Mouse (Mus musculus) retina, postnatal 1 day (tissue): ENCODE results near the gene Dcaf6.

ENCODE experiments used
- DNase-seq: peaks from one replicate; pipeline ENCODE4 v3.0.0-alpha.2; 2012

The Dcaf6 gene

GRCm38 (mm10) chr1:165460360-165460800, at the start of gene Dcaf6, which contains the start of gene Mpc2:
Gene Dcaf6 (minus strand): TSS chr1:165460475.
Gene Mpc2 (plus strand): TSS chr1:165460637.
- DNase-seq = peak; percentile 99

DNA sequence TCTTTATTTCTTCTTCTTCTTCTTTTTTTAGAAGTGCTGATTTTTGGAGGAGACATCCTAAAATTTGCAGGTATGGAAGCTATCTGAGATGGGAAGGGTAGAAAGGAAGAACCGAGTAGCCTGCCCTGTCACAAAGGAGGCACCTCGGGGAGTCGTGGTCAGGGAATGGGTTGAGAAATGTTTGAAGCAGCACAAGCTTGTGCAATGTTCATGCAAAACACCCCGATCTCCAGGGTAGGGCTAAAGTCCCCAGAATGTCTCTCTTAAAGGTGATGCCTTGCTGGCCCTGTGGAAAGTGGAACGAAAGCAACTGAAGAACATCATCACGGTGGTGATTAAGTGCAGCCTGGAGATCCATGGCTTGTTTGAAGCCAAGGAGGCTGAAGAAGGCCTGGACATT, 46.0 kb upstream of the Dcaf6 start:
- no peak for DNase-seq

- DNase-seq = peak; percentile 8
Observed at GRCm38 (mm10) chr1:165503307-165504024, 43.2 kb upstream of the Dcaf6 start.

DNA sequence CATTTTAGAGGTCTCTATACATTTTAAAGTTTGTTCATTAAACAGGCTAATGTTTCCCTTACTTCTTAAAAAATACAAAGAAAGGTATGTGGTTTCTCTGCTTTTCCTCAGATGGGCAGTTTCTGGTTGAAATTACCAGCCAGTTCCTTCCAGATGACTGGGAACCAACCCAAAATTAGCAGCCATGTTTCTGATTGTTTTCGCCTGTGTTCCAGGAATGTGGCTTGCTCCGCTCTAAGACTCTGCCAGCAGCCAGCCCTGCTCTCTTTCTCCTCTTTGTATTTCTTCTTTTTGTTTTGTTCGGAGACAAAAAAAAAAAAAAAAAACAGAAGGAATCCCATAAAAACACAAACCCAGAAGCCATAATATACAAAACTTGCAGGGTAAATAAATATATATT, 38.6 kb upstream of the Dcaf6 start:
- DNase-seq = no peak

GRCm38 (mm10) chr1:165489197-165489596, 28.9 kb upstream of the Dcaf6 start:
- no peak for DNase-seq

DNA sequence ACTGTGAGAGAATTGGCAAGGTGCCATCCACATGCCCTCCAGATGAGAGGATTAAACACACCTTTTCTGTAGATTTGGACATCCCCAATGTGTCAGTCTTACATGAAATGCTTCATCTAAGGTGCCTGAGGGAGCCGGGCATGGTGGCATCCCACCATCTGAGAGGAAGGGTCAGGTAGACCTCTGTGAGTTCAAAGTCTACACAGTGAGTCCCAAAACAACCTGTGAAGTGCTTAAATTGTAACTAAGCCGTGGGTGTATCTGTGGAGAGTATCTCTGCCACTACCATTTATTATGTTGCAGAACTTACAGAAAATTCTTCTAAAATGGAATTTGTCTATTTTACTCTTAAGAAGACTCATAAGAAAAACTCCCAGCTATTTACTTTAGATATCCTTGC, 25.8 kb upstream of the Dcaf6 start:
- DNase-seq = no peak

- DNase-seq = no peak
Observed at GRCm38 (mm10) chr1:165484688-165485233, 24.5 kb upstream of the Dcaf6 start, which contains the start of gene Adcy10. Gene Adcy10 (plus strand): TSS chr1:165485183.

GRCm38 (mm10) chr1:165471490-165471889, 11.2 kb upstream of the Dcaf6 start:
- no peak for DNase-seq

DNA sequence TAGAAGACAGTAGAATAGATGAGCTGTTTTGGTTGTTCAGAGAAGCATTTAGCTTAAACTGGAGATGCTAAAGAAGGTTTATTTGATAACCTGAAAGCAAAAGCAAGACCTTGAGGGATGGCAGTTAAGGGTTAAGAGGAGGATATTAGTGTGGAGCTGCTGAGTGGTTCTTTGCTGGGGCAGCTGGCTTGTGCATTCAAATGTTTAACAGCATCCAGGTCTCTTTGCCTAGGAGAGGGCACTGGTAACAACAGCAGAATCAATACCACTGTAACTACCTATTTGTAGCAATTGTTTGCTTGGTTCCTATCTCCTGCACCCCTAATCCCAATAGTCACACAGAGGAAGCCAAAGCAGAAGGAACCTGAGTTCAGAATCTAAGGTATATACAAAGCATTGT, 9.4 kb upstream of the Dcaf6 start:
- no peak for DNase-seq

GRCm38 (mm10) chr1:165468971-165469370, 8.7 kb upstream of the Dcaf6 start:
- no peak for DNase-seq

DNA sequence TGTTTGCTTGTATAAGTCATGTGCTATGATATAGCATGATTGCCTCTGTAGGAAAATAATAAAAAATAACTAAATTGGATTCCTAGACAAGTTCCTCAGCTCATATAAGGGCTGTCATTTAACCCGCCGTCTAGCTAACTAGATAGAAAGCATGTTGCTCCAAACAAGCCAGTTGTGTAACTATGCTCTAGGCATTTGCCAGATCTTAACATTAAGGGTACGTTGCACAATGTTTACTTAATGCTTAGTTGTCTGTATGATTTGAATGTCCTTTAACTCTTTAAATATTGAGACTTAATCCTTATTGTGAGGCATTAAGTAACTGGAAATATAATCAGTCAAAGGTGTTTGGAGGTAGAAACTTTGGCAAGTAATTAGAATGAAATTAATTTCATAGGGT, 4.3 kb upstream of the Dcaf6 start:
- no peak for DNase-seq

GRCm38 (mm10) chr1:165462861-165463260, 2.6 kb upstream of the Dcaf6 start:
- no peak for DNase-seq

DNA sequence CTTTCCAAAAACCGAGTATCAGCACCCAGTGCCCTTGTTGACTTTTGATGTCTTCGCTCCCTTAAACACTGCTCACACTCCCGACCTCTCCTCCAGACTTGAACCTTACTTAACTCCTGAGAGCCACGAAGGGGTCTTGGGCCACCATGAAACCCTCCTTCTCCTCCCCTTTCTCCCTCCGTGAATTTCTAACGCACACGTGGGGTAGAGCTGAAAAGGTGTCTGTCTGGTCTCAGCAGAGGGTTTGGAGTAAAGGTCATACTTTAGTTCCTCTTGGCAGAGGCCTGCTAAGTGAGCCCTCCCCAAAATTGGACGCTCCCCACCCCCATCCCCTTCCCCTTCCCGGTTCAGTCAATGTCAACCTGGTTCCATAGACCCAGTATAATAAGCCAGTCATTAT, 1.4 kb upstream of the Dcaf6 start:
- DNase-seq = no peak

GRCm38 (mm10) chr1:165460801-165461377, 614 bp upstream of the Dcaf6 start:
- peak; percentile 100 for DNase-seq

- DNase-seq = peak; percentile 53
Observed at GRCm38 (mm10) chr1:165459503-165460181, 633 bp downstream of the Dcaf6 start.

DNA sequence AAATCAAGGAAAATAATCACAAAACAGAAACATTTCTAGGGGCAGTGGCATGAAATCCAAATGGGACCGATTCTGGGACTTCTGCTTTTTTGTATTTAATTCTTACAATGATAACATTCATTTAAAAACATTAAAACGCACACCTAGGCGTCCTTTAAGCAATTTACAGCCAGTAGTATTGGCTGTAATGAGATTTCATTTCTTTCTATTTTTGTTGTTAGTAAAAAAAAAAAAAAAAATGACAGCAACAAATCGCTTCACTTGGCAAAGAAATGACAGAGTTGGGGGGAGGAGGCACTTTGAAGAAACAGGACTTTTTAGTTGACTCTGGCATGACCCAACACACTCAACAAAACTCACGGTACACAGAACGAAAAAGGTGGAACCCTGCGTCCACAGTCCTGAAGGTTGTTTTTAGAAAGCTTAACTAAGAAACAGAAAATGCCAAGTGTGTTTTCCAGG, 1.2 kb downstream of the Dcaf6 start:
- DNase-seq = no peak

GRCm38 (mm10) chr1:165441719-165442118, 18.6 kb downstream of the Dcaf6 start:
- DNase-seq = no peak

DNA sequence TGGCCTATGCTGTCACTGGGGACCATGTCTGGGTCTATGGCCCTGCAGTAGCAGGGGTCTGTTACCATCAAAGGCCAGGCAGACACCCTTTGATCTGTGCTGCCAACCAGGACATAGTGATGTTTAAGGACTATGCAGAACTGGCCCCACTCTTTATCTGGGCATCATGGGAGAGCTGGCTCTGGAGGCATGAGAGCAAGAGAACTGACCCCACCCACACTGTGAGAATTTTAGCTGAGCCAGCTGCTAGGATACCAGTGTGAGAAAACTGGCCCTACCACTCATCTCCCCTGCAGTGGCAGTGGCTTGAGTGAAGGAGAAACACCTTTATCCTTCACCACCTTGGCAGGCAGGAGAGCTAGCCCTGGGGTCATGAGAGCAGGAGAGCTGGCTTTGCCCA, 19.1 kb downstream of the Dcaf6 start:
- no peak for DNase-seq

DNA sequence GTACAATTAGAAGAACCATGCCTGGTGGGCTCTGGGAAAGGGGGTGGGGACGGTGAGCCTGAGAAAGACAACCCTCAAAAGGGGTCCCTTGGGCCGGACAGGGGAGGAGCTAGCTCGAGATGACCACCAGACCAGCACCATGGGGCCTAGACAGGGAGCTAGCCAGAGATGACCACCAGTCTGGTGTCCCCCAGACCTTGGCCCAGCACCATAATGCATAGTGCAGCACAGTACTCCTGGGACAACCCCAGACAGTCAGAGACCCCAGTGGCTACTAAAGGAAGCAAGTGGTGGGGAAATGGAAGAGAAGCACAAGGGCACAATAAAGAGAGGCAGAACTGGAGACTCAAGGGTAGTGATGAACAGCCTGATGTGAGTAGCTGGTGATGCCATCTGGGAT, 19.5 kb downstream of the Dcaf6 start:
- DNase-seq = no peak

DNA sequence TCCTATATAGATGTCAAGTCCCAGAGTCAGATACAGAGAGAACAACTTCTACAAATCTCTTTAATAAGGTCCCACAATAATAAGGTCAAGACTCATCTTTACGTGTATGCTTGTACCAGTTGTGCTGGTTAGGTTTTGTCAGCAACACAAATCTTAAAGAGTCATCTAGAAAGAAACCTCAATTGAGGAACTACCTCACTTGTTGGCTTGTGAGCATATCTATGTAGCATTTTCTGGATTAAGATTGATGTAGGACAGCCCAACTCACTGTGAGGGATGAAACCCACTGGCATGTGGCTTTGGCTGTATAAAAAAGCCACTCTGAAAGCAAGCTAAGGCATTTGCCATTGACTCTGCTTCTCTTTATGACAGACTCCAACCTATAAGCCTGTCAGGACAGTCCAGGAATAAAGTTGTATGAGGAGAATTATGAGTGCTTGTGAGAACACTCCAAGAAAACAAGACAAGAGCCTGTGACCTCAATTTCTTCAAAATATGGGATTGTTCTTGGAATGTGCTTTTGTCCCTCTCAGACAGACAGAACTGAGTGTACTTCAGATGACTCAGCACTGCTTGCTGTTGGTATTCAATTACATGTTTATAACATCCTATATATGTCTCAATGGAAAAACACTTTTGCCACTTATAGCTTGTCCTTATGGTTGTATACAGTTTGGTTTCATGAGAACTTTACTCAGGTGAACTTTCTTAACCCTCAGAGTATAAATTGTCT, 21.8 kb downstream of the Dcaf6 start:
- no peak for DNase-seq

DNA sequence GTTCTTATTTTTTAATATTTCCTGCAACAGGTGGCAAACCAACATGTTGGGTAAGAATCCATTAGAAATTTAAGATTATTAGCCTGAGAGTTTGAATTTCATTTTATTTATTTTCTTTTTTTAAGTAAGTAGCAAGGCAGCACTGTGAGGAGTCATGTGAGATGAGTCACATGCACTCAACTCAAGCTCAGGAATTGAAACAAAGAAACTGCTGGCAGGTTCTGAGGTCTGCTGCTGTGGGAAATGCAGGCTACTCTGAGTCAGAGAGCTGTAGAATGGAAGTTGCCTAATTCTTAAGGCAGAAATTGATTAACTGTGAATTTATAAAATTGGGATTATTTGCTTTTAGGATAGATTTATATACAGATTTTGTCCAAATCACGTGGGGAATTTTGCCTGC, 27.4 kb downstream of the Dcaf6 start:
- no peak for DNase-seq

DNA sequence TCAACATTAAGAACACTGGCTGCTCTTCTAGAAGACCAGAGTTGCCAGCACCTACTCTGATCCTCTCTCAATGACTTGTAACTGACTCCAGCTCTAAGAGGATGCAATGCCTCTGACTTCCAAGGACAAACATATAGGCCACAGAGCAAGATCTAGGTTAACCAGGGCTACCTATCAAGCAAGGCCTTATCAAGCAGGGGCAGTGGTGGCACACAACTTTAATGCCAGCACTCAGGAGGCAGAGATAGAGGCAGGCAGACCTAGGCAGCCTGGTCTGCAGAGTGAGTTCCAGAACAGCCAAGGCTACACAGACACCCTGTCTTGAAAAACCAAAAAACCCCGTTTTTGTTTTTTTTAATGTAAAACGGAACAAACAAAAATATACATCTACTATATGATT, 34.0 kb downstream of the Dcaf6 start:
- DNase-seq = no peak

DNA sequence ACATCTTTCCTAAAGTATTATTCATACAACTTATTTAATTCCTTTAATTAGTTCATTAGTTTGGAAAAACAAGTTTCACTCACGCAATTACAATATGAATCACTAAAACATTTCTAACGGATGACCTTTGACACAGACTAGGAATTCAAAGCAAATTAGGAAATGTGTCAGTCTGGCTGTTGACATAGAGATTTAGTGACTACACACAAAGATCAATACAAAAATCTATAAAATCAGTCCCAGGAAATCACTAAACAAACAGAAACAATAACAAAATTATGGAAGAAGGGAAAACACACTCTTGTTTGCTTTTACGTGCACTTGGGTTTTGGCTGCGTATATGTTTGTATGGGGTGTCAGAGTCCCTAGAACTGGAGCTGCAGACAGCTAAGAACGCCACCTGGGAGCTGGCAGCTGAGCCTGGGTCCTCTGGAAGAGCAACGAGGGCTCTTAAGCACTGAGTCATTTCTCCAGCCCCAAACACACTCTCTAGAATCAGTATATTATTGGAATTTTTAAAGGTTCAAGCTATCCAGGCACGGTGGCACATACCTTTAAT, 38.8 kb downstream of the Dcaf6 start:
- DNase-seq = no peak
